Mouse (Mus musculus) liver, embryonic 14.5 days (tissue): ENCODE measurements around the gene Xylb. TPM values are rescaled to one million over a fixed set of nuclear protein-coding genes. Genes with fewer than 3 reads are reported as not detected.

Experiments
- ATAC-seq: fragments of 200-750 bp; cut with Nextera tagmentation; 2 replicates; pipeline ENCODE4 v1.8.0; 2017; ENCODE audit warnings: moderate number of reproducible peaks, mild to moderate bottlenecking, moderate library complexity; ENCODE audit not compliant: insufficient read depth
- DNase-seq, 3 experiments: peaks; one replicate each; pipeline ENCODE4 v3.0.0-alpha.2; 2012 to 2013; ENCODE audit warnings: low read depth in 3 of 3, low spot score in 3 of 3
- H3K27ac ChIP-seq: fragments of 300-500 bp; sonication (generic); 2 replicates; pipeline ENCODE4 v1.5.1; 2014; ENCODE audit warnings: moderate library complexity, mild to moderate bottlenecking, control low read depth, inconsistent platforms
- H3K27me3 ChIP-seq: fragments of 300-500 bp; sonication (generic); 2 replicates; pipeline ENCODE4 v1.6.1; 2014; ENCODE audit warnings: mild to moderate bottlenecking, low read length, moderate library complexity; ENCODE audit not compliant: control insufficient read depth, insufficient read depth
- H3K36me3 ChIP-seq: fragments of 300-500 bp; sonication (generic); replicated peaks from 2 replicates; pipeline ENCODE4 v1.6.1; 2014; ENCODE audit warnings: low read depth; ENCODE audit not compliant: control insufficient read depth, insufficient read depth
- H3K4me1 ChIP-seq, 2 experiments: fragments of 200-500 bp in 1 of 2; fragments of 300-500 bp in 1 of 2; sonication (generic) in 1 of 2; replicated peaks; 2 replicates each; pipeline ENCODE4 v1.6.1; 2012 to 2014; ENCODE audit warnings: antibody characterized with exemption in 1 of 2, inconsistent platforms in 1 of 2, low read length in 1 of 2; ENCODE audit not compliant: control insufficient read depth in 2 of 2, insufficient read depth in 2 of 2
- H3K4me2 ChIP-seq: fragments of 300-500 bp; sonication (generic); 2 replicates; pipeline ENCODE4 v1.6.1; 2014; ENCODE audit warnings: low read depth, mild to moderate bottlenecking, control low read depth, moderate library complexity
- H3K4me3 ChIP-seq, 2 experiments: fragments of 200-500 bp in 1 of 2; fragments of 300-500 bp in 1 of 2; sonication (generic) in 1 of 2; 2 replicates each; pipeline ENCODE4 v1.5.1; 2012 to 2014; ENCODE audit warnings: low read depth in 2 of 2, low read length in 2 of 2, mild to moderate bottlenecking in 2 of 2, control low read depth in 1 of 2, inconsistent platforms in 1 of 2, moderate library complexity in 1 of 2; ENCODE audit not compliant: insufficient read depth in 1 of 2
- H3K9ac ChIP-seq: fragments of 300-500 bp; sonication (generic); replicated peaks from 2 replicates; pipeline ENCODE4 v1.6.1; 2014; ENCODE audit warnings: mild to moderate bottlenecking, control low read depth, moderate library complexity
- H3K9me3 ChIP-seq: fragments of 300-500 bp; sonication (generic); 2 replicates; pipeline ENCODE4 v1.6.1; 2016; ENCODE audit warnings: low read length, mixed read lengths; ENCODE audit not compliant: control insufficient read depth
- CTCF ChIP-seq: IDR thresholded peaks from 2 replicates; pipeline ENCODE4 v1.5.1; 2016; ENCODE audit warnings: antibody characterized with exemption, low read depth, control low read depth
- EP300 ChIP-seq: IDR thresholded peaks from 2 replicates; pipeline ENCODE4 v1.6.1; 2016; ENCODE audit warnings: antibody characterized with exemption, low read depth
- WGBS: fragments of 180-500 bp; shearing (Covaris S2); extraction: QIAGEN DNeasy Blood & Tissue Kit; methylation state at CpG from one replicate; pipeline ENCODE4 v1.1.7; 2014; ENCODE audit not compliant: insufficient replicate concordance; 5-methylcytosine and 5-hydroxymethylcytosine counted together
- polyA plus RNA-seq, 2 experiments: library from polyadenylated mRNA; depleted of rRNA in 1 of 2; stranded (reverse) in 1 of 2; unstranded in 1 of 2; fragments of >200 nt; fragmentation: Nextera tagmentation in 1 of 2; extraction: Ambion mirVana in 1 of 2; gene quantifications; 2 replicates each; pipeline versions ENCODE4 v1.2.1 to v1.2.3; 2012 to 2014

Xylb gene
- polyA plus RNA-seq, 2 experiments, result 2.4 to 4.8 TPM

- H3K27ac ChIP-seq, result peak overlapping the region; percentile 8; the same call in 1 of the 2 replicates
- peak overlapping the region; percentile 82 to 83 for H3K4me3 ChIP-seq
- 10% methylated on average over 7 of the region's 7 CpGs for WGBS
- H3K36me3 ChIP-seq, result no peaks in the 10 kb centered on the region
- ATAC-seq (no peak), DNase-seq (no peak)
- TF ChIP-seq CTCF (no peak), EP300 (no peak)
- H3K9me3 ChIP-seq, result no peaks in the 10 kb centered on the region
- peaks cover 11 to 18% of the 10 kb centered on the region in 2 experiments; a peak in 3 of 4 replicates for H3K4me1 ChIP-seq
- peak overlapping the region; percentile 99 for H3K4me2 ChIP-seq
- H3K9ac ChIP-seq, result peak overlapping the region; percentile 94
- H3K27me3 ChIP-seq, result no peaks in the 10 kb centered on the region
Observed at GRCm38 (mm10) chr9:119320946-119321345, 36.2 kb upstream of the Xylb start.

DNA sequence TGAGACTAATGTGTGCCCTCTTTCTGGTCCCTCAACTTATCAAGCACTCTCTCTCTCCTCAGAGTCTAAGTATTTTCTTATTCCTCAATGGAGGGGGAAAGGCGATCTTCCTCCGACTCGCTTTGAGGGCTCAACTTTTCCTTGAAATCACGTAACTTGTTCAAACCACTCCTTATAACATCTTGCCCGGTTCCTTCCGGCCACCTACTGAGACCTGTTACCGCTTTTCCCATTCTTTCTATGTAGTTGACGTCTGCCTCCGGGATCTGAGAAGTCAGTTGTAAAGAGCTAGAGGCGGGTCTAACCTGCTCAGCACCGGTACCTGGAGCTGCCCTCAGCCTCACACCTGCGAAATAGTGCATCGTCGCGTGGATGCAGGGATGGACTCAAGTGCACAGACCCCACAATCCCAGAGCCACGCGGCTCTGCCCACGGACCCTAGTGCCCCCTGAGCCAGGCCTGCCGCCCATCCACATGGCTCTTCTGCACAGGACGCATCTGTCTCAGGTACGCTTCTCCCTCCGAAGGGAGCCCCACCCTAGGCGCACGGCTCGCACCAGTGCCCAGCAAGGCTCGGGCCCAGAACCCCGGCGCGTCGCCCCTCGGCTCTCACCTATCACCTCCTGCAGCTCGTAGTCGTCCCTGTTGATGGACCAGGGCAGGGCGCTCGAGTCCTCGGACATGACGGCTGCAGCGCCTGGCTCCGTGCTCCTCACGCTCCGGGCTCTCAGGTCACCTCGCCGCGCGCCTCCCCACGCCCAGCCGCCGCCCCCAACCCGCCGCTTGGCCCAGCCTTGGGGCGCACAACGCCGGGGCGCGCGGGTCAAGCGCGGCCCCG, 35.6 kb upstream of the Xylb start:
- H3K27me3 ChIP-seq, result no peaks in the 10 kb centered on the region
- peak overlapping the region; percentile 99 for H3K27ac ChIP-seq
- H3K4me3 ChIP-seq, result peak overlapping the region; percentile 82 to 83
- DNase-seq (peak in 1 of 3 experiments; percentile 29), ATAC-seq (peak; percentile 6)
- under 1% methylated on average over 59 of the region's 59 CpGs for WGBS
- H3K4me1 ChIP-seq, result peaks cover 11 to 18% of the 10 kb centered on the region in 2 experiments; a peak in 3 of 4 replicates
- H3K9ac ChIP-seq, result peak overlapping the region; percentile 94
- no peaks in the 10 kb centered on the region for H3K36me3 ChIP-seq
- peak overlapping the region; percentile 99 for H3K4me2 ChIP-seq
- no peak for TF ChIP-seq CTCF
- no peak for TF ChIP-seq EP300
- no peaks in the 10 kb centered on the region for H3K9me3 ChIP-seq

- H3K36me3 ChIP-seq, result no peaks in the 10 kb centered on the region
Observed at GRCm38 (mm10) chr9:119322289-119323259, 34.6 kb upstream of the Xylb start, which contains the start of gene Oxsr1. TSS of gene Oxsr1 (minus strand) at chr9:119322427.

GRCm38 (mm10) chr9:119323260-119323645, 33.9 kb upstream of the Xylb start:
- Histone ChIP-seq H3K27ac (peak overlapping the region; percentile 99), H3K9me3 (no peaks in the 10 kb centered on the region), H3K4me1 (peaks cover 11 to 18% of the 10 kb centered on the region in 2 experiments; a peak in 3 of 4 replicates), H3K27me3 (no peaks in the 10 kb centered on the region), H3K36me3 (no peaks in the 10 kb centered on the region), H3K4me3 (peak overlapping the region; percentile 82 to 83), H3K9ac (peak overlapping the region; percentile 94), H3K4me2 (peak overlapping the region; percentile 99)
- ATAC-seq (no peak), DNase-seq (no peak)
- WGBS, result 2% methylated on average over 9 of the region's 9 CpGs
- TF ChIP-seq EP300 (no peak), CTCF (no peak)

More at GRCm38 (mm10) chr9:119322289-119323259, 34.6 kb upstream of the Xylb start, which contains the start of gene Oxsr1:
- Histone ChIP-seq H3K4me3 (peak within 1 kb of the TSS; percentile 82 to 83), H3K27ac (peak within 1 kb of the TSS; percentile 99), H3K4me2 (peak within 1 kb of the TSS; percentile 99), H3K27me3 (no peaks in the 10 kb centered on the region), H3K4me1 (peaks cover 11 to 18% of the 10 kb centered on the region in 2 experiments; a peak in 3 of 4 replicates), H3K9me3 (no peaks in the 10 kb centered on the region), H3K9ac (peak within 1 kb of the TSS; percentile 94)
- DNase-seq (peak; percentile 100), ATAC-seq (peak; percentile 93)
- peak; percentile 66 for TF ChIP-seq CTCF
- peak; percentile 18; the same call in 1 of the 2 replicates for TF ChIP-seq EP300
- under 1% methylated on average over 76 of the region's 76 CpGs for WGBS
